Mouse (Mus musculus) CD4-positive helper T cell, adult 2 months (primary cell): ENCODE measurements around the gene Gsap.
"Not testable (repeated sequence)": the region's sequence is repeated elsewhere in the genome, so short reads cannot be mapped to it uniquely, and the experiment has no call there.

Source experiments
- DNase-seq: peaks from one replicate; pipeline ENCODE4 v3.0.0-alpha.2; 2012; ENCODE audit warnings: low read depth, missing footprints, low spot score

Gene Gsap

DNA sequence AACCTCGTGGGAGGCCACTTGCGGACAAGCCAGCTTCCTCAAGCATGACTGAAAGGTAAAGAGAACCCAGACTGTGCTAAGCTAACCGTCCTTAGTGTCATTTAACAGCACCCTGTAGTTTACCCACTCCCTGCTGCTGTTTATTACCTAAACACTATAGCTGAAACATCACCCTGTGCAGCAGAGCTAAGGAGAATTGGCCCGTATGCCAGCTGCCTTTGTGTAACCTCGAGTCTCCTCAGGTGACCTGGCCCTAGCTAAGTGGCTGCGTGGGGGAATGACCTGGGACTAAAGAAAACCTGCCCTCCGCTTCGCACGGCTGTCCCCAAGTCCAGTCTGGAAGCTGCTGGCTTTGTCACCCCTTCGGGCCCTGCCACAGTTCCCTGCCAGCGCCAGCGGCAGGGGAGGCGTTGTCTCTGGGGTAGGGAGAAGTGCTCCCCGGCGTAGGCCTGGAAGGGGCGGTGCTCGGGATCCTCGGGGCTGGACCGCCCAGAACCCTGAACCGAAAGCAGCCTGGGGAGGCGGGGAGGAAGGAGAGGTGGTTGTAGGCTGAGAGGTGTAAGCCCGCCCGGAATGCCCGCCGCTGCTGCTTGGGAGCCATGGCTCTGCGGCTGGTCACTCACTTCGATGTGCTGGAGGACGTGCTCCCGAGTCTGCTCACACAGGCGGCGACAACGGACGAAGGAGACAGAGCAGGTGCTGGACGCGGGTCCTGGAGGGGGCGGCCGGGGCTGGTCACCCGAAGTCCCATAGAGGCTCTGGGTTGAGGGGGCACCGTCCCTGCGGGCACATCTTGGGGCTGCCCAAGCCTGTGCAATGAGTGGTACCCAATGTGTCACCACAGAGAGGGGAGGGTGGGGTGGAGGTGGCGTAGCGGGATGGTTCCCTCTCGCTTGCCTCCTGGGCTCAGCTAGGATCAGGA is at the start of gene Gsap:
TSS of gene Gsap (plus strand) at position 492 of the 922 bp plus-strand sequence.
- peak; percentile 82 for DNase-seq

DNA sequence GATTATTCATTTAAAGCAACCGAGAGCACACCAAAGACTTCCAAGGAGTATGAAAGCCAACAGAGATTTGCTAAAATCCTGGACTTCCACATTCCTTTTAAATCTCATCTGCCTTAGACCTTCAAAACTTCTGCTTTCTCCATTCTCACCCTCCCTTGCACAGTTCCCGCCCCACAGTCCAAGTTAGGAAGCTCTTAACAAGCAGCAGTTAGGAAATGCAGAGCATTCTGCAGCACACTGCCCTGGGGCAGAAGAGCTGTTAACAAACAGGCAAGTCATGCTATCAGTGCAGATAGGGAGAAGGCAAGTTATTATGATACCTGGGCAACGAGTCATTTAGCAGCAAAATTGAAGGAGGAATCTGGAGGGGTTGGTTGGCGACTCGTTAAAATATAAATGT is 49.5 kb upstream of the Gsap start:
- no peak for DNase-seq

DNA sequence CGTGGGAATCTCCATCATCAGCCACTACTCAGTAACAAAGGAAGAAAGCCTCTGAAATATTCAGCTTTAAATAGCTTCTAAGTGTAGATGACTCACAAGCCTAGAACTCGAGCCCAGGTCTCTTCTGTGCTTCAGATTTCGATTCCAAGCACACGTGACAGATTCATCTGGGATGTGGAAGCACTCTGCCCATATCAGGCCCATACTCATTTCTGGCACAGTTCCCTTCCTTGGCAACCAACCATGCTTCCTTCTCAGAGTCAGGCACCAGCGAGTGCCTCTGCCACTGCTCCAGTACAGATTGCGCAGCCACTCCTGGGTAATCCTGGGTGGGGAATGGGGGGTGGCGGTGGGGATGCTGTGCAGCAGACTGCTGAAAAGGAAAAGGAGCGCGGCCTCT is 46.5 kb upstream of the Gsap start:
- no peak for DNase-seq

DNA sequence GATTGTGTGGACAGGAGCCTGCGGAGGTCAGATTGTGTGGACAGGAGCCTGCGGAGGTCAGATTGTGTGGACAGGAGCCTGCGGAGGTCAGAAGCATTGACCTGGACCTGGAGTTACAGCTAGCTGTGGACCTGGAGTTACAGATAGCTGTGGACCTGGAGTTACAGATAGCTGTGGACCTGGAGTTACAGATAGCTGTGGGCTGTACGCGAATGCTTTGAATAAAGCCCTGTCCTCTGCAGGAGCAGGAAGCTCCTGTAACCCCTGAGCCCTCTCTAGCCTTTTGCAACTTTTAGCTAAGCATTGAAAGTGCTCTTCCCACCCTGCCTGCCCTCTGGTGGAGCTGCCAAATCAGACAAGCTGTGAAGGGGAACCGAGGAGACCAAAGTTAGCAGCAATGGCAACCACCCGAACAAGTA is 44.9 kb upstream of the Gsap start:
- not testable (repeated sequence) for DNase-seq

DNA sequence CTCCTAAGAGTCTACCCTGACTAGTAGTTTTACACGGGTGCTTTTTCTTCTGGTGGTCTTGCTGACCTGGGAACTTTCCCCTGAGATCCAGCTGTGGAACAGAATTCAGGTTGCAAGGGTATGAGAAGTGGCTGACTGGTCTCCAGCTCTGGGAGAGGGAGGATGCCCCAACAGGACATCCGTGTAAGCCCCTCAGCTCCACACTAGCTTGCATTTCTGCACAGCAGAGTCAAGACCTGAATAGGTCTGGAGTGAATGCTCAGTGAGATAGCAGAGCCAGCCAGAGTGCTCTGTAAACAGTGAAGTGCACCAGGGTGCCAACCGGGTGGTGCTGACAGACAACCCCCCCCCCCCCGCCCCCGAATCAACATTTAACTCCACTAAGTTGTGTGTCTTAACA is 44.4 kb upstream of the Gsap start:
- no peak for DNase-seq

DNA sequence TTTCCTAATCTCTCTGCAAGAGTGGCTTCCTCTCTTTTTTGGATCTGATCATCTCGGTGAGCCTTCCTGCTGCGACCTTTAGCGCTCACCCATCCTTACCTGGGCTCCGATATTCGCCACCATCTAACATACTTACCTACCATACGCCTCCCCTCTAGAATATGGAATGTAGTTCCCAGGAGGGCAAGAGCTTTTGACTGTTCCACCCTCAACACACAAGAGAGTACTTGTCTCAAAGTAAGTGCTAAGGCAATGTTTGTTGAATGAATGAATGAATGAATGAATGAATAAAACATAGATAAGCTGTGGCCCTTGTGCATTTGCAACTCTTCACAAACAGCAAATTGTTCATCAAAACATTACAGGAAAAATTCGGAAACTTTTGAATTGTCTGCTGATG is 43.0 kb upstream of the Gsap start:
- DNase-seq: no peak

DNA sequence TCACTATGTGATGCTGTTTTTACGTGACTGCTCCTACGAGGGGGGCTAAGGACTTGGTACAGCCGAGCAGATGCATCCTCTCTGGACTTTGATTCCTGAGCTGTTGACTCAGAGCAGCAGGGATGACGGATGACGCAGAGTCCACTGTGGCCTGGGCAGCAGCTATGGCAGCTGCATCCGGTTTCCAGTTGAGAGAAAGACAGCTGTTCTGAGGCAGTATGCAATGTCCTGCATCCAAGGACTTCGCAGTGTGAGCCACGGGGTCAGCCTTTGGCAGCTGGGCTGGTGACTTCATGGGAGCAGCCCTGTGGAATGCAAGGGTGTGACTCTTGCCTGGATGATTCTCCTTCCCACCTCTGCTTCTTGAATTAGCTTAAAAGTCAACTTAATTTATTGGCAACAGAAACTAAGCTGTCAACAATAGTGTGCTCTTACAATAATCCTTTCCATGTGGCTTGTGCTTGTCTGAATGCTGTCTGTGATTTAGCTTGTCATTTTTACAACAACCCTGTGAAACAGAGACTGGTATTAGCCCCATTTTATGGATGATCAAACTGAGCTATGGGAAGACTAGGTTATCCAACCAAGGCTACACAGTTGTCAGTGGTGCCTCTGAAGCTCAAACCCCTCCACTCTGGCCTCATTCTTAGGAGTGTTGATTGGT is 41.4 kb upstream of the Gsap start:
- no peak for DNase-seq

DNA sequence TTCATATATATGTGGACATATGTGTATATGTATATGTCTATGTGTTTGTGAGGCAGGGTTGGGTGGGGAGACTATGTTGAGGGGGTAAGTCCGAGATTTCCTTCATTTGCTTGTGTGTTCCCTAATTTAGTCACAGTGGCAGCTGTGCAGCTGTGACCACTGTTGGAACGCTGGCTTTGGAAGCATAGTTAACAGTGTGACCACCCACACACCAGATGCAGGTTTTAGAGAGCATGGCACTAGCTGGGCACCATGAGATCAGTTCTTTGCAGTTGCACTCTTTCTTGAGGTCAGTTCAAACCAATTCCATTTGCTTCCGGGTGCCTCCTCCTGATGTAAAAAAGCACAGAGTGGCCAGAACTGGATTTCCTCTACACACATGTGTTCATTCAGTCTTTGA is 37.7 kb upstream of the Gsap start:
- DNase-seq: no peak

DNA sequence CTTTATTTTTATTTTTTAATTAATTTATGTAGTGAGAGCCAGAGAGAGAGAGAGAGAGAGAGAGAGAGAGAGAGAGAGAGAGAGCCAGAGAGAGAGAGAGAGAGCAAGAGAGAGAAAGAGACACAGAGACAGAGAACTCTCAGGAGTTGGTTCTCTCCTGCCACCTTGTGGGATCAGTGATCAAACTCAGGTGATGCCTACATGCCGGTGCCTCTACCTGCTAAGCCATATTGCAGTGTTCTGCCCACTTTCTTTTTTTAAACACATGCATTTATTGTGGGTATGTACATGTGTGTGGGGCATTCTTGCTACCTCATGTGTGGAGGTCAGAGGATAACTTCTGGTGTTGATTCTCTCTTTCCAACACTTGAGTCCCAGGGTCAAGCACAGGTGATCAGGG is 32.4 kb upstream of the Gsap start:
- peak; percentile 12 for DNase-seq

DNA sequence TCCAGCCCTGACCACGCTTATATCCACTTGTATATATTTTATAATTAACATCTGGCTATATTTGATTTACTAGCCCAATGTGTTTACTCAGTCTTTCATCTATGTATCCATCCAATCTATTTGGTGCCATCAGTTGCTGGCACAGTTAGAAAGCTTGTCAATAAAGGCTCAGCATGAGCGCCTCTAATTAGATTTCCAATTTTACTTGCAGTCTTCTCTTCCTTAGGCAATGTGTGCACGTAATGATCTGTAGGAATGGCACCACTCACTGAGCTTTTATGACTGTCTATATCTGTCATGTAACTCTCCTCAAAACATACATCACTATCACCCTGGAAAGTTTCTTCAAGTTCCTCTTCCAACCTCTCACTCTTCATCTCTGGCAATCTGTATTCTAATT is 29.3 kb upstream of the Gsap start:
- no peak for DNase-seq

DNA sequence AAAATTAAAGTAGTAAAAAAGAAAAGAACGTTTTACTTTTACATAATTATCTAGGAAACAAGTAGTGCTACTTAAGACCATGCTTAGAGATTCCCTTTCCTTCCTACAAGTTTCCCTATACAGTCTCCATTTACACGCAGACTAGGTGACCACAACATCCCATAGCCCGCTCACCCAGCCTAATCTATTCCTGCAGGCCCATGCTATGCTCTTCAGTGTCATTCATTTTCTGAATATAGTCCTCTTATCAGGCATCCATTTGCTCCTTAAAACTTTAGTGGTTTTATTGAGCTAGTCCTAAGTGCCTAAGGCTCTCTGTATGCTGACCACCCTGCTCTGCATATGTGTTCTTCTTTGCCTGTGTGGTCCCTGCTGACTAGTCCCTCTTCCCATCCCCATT is 26.5 kb upstream of the Gsap start:
- no peak for DNase-seq

DNA sequence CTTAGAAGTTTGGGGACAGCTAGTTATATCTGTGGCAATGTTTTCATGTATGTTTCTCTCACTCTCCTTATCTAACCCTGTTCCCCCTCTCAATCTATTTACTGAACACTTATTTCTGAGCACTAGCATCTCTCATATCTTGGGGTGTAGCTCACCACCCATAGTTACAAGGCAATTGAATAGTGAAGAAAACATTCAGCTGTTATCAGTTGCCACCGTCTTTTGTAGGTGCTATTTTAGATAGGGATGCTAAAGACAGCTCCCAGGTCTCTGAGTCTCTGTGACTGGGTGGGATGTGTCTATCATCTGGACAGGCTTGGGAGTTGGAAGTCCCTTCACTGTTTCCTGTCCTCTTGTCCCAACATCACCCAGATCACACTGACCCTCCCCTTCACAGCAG is 25.3 kb upstream of the Gsap start:
- no peak for DNase-seq

DNA sequence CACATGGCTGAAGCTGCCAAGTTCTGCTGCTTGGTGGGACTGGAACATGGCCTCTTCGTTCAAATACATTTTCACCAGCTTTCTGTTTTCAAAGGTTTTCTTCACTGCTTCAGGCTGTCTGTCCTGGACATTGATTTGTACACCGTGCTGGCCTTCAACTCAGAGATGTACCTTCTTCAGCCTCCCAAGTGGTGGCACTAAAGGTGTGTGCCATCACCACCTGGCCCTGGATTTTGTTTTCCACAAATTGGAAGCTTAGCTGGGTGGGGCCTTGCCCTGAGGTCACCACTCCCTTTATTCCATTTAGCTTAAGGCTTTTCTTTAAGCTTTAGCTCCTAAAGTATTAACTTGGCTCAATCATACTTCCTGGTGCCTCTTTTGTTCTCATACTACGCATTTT is 22.6 kb upstream of the Gsap start:
- no peak for DNase-seq

DNA sequence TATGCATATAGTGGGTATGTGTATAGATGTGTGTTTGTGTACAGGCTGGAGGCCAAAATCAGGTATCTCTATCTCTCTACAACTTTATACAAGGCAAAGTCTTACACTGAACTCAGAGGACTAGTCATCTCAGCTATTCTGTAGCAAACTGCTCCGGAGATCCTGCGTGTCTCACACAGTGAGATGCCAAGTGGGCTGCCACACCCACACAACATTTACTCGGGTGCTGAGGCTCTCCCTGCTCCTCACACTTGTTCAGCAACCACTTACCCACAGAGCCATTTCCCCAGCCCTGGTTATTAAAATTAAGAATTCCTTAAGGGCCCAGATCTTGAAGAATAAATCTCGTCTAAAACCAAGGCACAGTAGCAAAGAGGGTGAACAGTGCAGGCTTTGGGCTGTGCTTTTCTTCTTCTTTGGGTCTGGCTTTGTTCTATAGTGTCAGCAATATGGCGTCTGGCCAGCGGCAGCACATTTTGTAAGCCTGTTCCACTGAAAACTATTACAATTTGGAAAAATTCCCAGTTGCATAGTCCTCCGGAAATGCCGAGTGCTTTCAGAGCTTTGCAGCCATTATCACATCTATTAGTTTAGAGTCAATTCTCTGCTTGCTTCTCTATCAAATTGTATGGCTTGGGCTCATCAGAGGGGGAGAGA is 17.2 kb upstream of the Gsap start:
- no peak for DNase-seq

DNA sequence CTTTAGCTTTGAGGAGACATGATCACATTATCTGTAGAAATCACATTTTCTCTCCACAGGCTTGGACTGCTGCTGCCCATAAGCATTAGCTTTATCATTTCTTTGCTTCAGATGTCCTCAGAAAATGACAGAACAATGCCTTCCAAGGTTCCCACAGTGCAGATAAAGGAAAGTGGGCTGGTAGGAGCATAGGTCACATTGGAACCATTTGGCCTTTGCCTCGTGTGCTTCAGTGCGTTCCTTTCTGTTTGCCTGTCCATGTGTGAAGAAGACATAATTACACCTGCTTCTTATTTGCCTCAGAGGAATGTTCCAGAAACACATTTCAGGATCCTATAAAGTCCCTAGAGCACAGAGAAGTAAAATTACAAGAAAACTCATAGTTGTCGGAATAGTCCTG is 16.7 kb upstream of the Gsap start:
- no peak for DNase-seq

DNA sequence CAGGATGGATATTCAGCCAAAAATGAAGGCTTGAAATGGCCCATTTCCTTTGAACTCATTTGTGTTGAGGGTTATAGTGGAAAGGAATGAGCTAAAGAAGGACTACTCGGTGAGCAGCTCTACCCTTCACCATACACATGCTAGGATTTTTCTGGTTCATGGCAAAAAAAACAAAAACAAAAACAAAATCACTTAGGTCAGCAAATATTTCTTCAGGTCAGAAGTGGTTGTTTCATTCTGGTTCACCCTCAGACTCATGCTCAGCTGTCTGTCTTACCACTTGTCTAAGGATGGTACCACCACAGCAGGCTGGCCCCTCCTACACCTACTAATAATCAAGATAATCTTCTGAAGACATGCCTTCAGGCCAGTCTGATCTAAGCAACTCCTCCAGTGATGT is 16.2 kb upstream of the Gsap start:
- DNase-seq: no peak

DNA sequence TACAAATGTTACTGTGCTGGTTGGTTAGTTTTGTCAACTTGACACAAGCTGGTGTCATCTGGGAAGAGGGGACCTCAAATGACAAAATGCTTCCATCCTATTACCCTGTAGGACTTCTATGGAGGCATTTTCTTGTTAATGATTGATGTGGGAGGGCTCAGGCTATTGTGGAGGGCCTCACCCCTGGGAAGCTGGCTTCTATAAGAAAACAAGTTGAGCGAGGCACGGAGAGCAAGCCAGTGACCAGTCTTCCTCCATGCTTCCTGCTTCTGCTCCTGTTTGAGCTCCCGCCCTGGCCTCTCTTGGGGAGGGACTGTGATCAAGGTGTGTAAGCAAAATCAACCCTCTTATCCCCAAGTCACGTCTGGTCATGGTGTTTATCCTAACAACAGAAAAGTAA is 15.6 kb upstream of the Gsap start:
- DNase-seq: no peak

DNA sequence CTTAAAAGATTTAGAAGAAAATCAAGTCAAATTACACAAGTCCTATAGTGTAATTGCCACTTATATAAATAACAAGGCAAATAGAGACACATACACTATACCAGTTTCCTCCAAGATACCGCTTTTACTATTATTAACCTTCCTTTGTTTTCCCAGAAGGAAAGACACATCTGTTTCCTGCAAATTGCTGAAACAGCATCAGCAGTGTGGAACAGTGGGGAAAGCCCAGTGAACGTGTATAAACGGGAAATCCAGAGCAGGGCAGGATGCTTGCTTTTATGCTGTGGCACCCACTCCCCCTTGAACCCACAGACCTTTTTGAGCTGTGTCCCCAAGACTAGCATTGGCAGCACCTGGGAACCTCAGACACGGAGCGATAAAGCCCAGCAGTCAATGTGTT is 15.2 kb upstream of the Gsap start:
- no peak for DNase-seq

DNA sequence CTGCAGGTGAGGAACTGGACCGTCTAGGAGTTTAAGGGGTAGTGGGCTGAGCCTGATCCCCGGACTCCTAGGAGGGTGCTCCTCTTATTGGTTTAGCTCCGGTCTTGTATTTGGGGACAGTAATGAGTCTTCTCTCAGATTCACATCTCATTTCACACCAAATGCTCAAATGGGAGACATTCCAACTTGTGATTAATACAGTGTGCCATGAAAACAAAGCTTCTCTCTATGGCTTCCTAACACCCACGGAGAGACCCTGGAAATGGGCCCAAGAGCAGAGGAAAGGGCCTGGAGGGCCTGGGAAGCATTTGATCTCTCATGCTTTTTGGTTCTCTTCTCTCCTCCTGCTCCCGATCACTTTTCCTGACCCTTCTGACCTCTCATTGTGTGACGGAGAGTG is 14.7 kb upstream of the Gsap start:
- DNase-seq: no peak

DNA sequence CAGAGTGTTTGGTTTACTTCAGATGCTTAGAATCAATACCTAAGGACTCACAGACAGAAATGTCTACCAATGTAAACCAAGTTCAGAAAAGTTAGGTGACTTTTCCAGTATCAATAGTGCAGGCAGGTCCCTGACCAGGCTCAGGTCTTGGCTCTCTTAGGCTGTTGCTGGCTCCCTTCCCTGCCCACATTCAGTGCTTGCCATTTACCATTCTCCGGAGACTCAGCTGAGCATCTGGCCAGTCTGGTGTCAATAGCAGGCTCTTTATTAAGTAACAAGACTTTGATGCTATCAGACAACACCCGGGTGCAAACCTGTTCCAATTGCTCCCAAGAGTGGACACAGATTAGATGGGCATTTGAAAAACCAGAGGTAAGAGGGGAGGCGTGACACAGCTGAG is 13.7 kb upstream of the Gsap start:
- no peak for DNase-seq

DNA sequence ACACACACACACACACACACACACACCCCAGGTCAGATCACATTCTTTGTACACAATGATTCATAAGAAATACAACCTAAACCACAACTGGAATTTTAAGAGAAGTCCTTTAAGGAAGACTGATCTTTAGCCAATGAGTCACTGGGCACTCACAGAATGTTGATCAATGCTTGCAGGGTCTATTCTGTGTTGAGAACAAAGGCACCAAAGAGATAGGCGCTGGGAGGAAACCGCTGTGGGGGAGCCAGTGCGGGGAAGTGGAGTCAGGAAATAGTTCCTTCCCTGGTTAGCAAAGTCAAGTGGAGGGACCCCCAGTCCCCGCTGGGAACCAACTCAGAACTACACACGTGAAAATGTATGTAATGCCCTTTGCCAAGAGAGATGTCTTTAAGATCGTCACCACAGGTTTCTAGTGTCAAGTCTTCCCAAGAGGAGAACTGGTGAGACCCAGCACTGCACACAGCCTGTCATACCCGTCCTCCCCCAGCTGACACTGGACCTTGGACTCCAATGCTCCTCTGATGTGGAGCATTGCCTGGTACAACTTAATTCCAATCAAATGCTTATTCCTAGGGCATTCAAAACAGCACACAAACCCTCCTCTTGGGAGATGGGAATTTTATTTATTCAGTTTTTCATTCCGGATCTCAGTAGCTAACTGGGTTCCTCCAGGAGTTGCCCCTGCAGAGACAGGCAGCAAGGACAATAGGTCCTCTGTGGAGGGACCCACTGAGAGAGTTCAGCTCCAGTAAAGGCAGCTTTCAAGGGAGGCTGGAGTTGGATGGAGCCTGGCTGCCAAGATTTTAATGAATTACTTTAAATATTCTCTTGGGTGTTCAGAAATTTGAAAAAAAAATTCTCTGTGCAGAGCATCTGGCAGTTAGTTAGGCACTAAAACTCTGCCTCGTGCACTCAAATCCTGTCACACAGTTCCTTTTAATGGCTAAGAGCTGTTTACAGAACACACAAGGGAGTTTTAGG is 10.6 kb upstream of the Gsap start:
- DNase-seq: no peak
